Mouse (Mus musculus) olfactory bulb, adult 2 months (tissue): ENCODE measurements around the gene Cks2.

Source experiments
- CTCF ChIP-seq: fragments of 200-500 bp; IDR thresholded peaks from 2 replicates; pipeline ENCODE4 v1.5.1; 2012; ENCODE audit warnings: low read depth, mild to moderate bottlenecking, low read length, moderate library complexity; ENCODE audit not compliant: insufficient read depth
- POLR2A ChIP-seq: fragments of 200-500 bp; IDR thresholded peaks from 2 replicates; pipeline ENCODE4 v1.6.1; 2012; ENCODE audit warnings: mild to moderate bottlenecking, low read depth, low read length, moderate library complexity; ENCODE audit not compliant: insufficient read depth

- TF ChIP-seq CTCF (no peak), POLR2A (no peak)
Observed at GRCm38 (mm10) chr13:51688688-51689087, 43.7 kb downstream of the Cks2 start.
